Mouse (Mus musculus): ENCODE results near the gene Cers2. TPM values are rescaled to one million over a fixed set of nuclear protein-coding genes. Genes with fewer than 3 reads are reported as not detected.
A peak's percentile ranks its signal among the peaks of the same experiment; 100 is the strongest.

Cers2 gene
- polyA plus RNA-seq, 2 experiments, result 140 to 183 TPM

DNA sequence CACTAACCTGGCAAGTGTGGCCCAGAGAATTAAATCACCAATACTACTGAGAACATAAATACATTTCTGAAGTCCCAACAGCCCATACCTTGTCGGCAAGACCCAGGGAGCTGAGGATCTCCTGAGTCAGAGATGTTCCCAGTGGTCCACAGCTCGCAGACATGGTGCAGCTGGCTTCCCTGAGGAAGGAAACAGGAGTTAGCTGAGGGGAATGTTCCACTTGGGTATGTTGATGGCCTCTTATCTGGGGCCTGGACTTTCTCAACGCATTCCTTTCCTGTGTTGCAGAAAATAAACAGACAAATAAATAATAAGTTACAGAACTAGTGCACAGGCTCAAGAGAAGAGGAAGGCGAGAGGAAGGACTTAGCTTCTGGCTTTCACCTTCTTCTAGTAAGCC, 8.3 kb upstream of the Cers2 start:
- 81% methylated on average over 4 of the region's 4 CpGs for WGBS
- no peak for TF ChIP-seq POLR2A (IDR thresholded peaks at IDR 0.05; ENCODE audit: borderline replicate concordance, extremely low read depth, insufficient read depth, insufficient read length)
- no peaks in the 10 kb centered on the region for H3K4me1 ChIP-seq (ENCODE audit: control insufficient read depth, insufficient read depth, low read length)
- no peak overlapping the region for H3K9ac ChIP-seq (ENCODE audit: low read depth, low read length, severe bottlenecking)
- no peak for ATAC-seq (ENCODE audit: low FRiP score, low read depth)
- H3K27me3 ChIP-seq (ENCODE audit: control insufficient read depth, insufficient read depth, low read length), result no peaks in the 10 kb centered on the region
- H3K27ac ChIP-seq (replicated peaks; ENCODE audit: low read depth, low read length), result no peak overlapping the region
- no peak overlapping the region for H3K4me2 ChIP-seq (replicated peaks; ENCODE audit: low read depth, low read length, severe bottlenecking)
- no peak for DNase-seq (ENCODE audit: low spot score)
- no peaks in the 10 kb centered on the region for H3K9me3 ChIP-seq (ENCODE audit: control insufficient read depth, low read length)
- no peaks in the 10 kb centered on the region for H3K36me3 ChIP-seq (ENCODE audit: control insufficient read depth, insufficient read depth, low read length)
- no peak overlapping the region for H3K4me3 ChIP-seq (replicated peaks; ENCODE audit: low read length)

- ATAC-seq (ENCODE audit: low FRiP score, low read depth), result no peak
- no peak for DNase-seq (ENCODE audit: low spot score)
- WGBS, result 63% methylated on average over 7 of the region's 7 CpGs
- H3K9ac ChIP-seq (ENCODE audit: low read depth, low read length, severe bottlenecking), result no peak within 1 kb of the TSS
- H3K27ac ChIP-seq (replicated peaks; ENCODE audit: low read depth, low read length), result no peak within 1 kb of the TSS
- H3K36me3 ChIP-seq (ENCODE audit: control insufficient read depth, insufficient read depth, low read length), result no peaks in the 10 kb centered on the region
- H3K4me1 ChIP-seq (ENCODE audit: control insufficient read depth, insufficient read depth, low read length), result no peaks in the 10 kb centered on the region
- H3K27me3 ChIP-seq (ENCODE audit: control insufficient read depth, insufficient read depth, low read length), result no peaks in the 10 kb centered on the region
- no peak for TF ChIP-seq POLR2A (IDR thresholded peaks at IDR 0.05; ENCODE audit: borderline replicate concordance, extremely low read depth, insufficient read depth, insufficient read length)
- H3K4me2 ChIP-seq (replicated peaks; ENCODE audit: low read depth, low read length, severe bottlenecking), result no peak within 1 kb of the TSS
- H3K9me3 ChIP-seq (ENCODE audit: control insufficient read depth, low read length), result no peaks in the 10 kb centered on the region
- H3K4me3 ChIP-seq (replicated peaks; ENCODE audit: low read length), result no peak within 1 kb of the TSS
These were observed 7.5 kb upstream of the Cers2 start, which contains the start of gene Anxa9 for GRCm38 (mm10) chr3:95307100-95307499. Gene Anxa9, minus strand, starts transcription at chr3:95307176.

DNA sequence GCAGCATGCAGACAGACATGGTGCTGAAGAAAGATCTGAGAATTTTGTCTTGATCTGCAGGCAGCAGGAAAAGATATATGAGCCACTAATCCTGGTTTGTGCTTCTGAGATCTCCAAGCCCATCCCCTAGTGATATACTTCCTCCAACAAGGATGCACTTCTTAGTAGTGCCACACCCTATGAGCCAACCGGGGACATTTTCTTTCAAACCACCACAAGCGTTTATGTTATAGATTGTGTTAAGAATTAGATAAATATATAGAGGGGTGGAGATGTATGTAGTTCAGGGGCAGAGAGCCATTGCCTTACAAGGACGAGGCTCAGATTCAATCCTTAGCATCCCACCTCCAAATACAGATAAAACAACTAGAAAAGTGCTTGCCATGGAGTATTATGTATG, 4.1 kb upstream of the Cers2 start:
- 73% methylated on average over 3 of the region's 3 CpGs for WGBS
- Histone ChIP-seq H3K27me3 (ENCODE audit: control insufficient read depth, insufficient read depth, low read length) (no peaks in the 10 kb centered on the region), H3K4me3 (replicated peaks; ENCODE audit: low read length) (no peak overlapping the region), H3K4me2 (replicated peaks; ENCODE audit: low read depth, low read length, severe bottlenecking) (no peak overlapping the region), H3K4me1 (ENCODE audit: control insufficient read depth, insufficient read depth, low read length) (no peaks in the 10 kb centered on the region), H3K9me3 (ENCODE audit: control insufficient read depth, low read length) (no peaks in the 10 kb centered on the region), H3K36me3 (ENCODE audit: control insufficient read depth, insufficient read depth, low read length) (no peaks in the 10 kb centered on the region), H3K9ac (ENCODE audit: low read depth, low read length, severe bottlenecking) (no peak overlapping the region), H3K27ac (replicated peaks; ENCODE audit: low read depth, low read length) (no peak overlapping the region)
- no peak for TF ChIP-seq POLR2A (IDR thresholded peaks at IDR 0.05; ENCODE audit: borderline replicate concordance, extremely low read depth, insufficient read depth, insufficient read length)
- ATAC-seq (ENCODE audit: low FRiP score, low read depth), result no peak
- DNase-seq (ENCODE audit: low spot score), result no peak

GRCm38 (mm10) chr3:95310968-95311882, 3.4 kb upstream of the Cers2 start:
- no peaks in the 10 kb centered on the region for H3K27me3 ChIP-seq (ENCODE audit: control insufficient read depth, insufficient read depth, low read length)
- no peak overlapping the region for H3K4me3 ChIP-seq (replicated peaks; ENCODE audit: low read length)
- WGBS, result 65% methylated on average over 9 of the region's 9 CpGs
- no peak overlapping the region for H3K27ac ChIP-seq (replicated peaks; ENCODE audit: low read depth, low read length)
- no peak overlapping the region for H3K4me2 ChIP-seq (replicated peaks; ENCODE audit: low read depth, low read length, severe bottlenecking)
- peaks cover 4% of the 10 kb centered on the region for H3K4me1 ChIP-seq (ENCODE audit: control insufficient read depth, insufficient read depth, low read length)
- H3K9me3 ChIP-seq (ENCODE audit: control insufficient read depth, low read length), result no peaks in the 10 kb centered on the region
- H3K9ac ChIP-seq (ENCODE audit: low read depth, low read length, severe bottlenecking), result no peak overlapping the region
- no peak for TF ChIP-seq POLR2A (IDR thresholded peaks at IDR 0.05; ENCODE audit: borderline replicate concordance, extremely low read depth, insufficient read depth, insufficient read length)
- ATAC-seq (ENCODE audit: low FRiP score, low read depth) (no peak), DNase-seq (ENCODE audit: low spot score) (peak; percentile 76)
- H3K36me3 ChIP-seq (ENCODE audit: control insufficient read depth, insufficient read depth, low read length), result no peaks in the 10 kb centered on the region

DNA sequence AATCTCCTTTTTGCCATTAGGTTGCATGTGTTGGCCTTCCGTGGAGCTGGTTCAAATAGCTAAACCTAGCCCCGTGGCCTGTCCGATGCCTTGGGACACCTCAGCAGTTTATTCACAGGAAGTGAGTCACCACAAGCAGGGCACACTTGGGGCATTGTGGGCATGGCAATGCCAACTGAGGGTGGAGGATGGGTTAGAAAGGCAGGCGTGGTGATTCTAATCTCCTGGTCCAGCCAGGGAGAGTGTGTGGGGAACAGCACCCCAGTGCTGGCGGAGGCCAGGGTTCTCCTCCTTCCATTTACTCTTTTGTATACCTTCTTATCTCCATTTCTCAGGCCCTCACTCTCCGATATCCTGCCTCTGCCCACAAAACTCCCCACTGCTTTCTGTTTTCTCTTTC, 2.0 kb upstream of the Cers2 start:
- DNase-seq (ENCODE audit: low spot score), result no peak
- H3K4me2 ChIP-seq (replicated peaks; ENCODE audit: low read depth, low read length, severe bottlenecking), result no peak overlapping the region
- no peaks in the 10 kb centered on the region for H3K9me3 ChIP-seq (ENCODE audit: control insufficient read depth, low read length)
- 74% methylated on average over 6 of the region's 6 CpGs for WGBS
- ATAC-seq (ENCODE audit: low FRiP score, low read depth), result no peak
- no peaks in the 10 kb centered on the region for H3K36me3 ChIP-seq (ENCODE audit: control insufficient read depth, insufficient read depth, low read length)
- no peak overlapping the region for H3K9ac ChIP-seq (ENCODE audit: low read depth, low read length, severe bottlenecking)
- no peak overlapping the region for H3K4me3 ChIP-seq (replicated peaks; ENCODE audit: low read length)
- H3K27ac ChIP-seq (replicated peaks; ENCODE audit: low read depth, low read length), result no peak overlapping the region
- TF ChIP-seq POLR2A (IDR thresholded peaks at IDR 0.05; ENCODE audit: borderline replicate concordance, extremely low read depth, insufficient read depth, insufficient read length), result no peak
- H3K27me3 ChIP-seq (ENCODE audit: control insufficient read depth, insufficient read depth, low read length), result no peaks in the 10 kb centered on the region
- peaks cover 15% of the 10 kb centered on the region for H3K4me1 ChIP-seq (ENCODE audit: control insufficient read depth, insufficient read depth, low read length)
